Mouse (Mus musculus) ES-E14 (cell line): ENCODE results near the gene Ugt1a10.

ENCODE experiments used
- HCFC1 ChIP-seq: IDR thresholded peaks from 2 replicates; pipeline ENCODE4 v1.6.1; 2012; ENCODE audit warnings: low read length, inconsistent platforms, borderline replicate concordance; ENCODE audit not compliant: insufficient read depth
- ZNF384 ChIP-seq: IDR thresholded peaks from 2 replicates; pipeline ENCODE4 v1.6.1; 2012; ENCODE audit warnings: low read depth, low read length, inconsistent platforms

- no peak for TF ChIP-seq ZNF384
- TF ChIP-seq HCFC1, result no peak
These were observed 159.3 kb downstream of the Ugt1a10 start for GRCm38 (mm10) chr1:88214462-88214952.
